Mouse (Mus musculus) heart, adult 2 months (tissue): ENCODE data around the gene Gnl3.

Experiments used
- CTCF ChIP-seq: fragments of 200-600 bp; IDR thresholded peaks from 2 replicates; pipeline ENCODE4 v1.8.1; 2022; ENCODE audit warnings: antibody characterized with exemption, mild to moderate bottlenecking, moderate library complexity
- POLR2A ChIP-seq: fragments of 200-500 bp; IDR thresholded peaks from 2 replicates; pipeline ENCODE4 v1.6.1; 2011; ENCODE audit warnings: mild to moderate bottlenecking, low read depth, low read length, control low read depth; ENCODE audit not compliant: insufficient read depth

GRCm38 (mm10) chr14:31062277-31062676 lies 43.3 kb upstream of the Gnl3 start:
- no peak for TF ChIP-seq POLR2A
- TF ChIP-seq CTCF: peak; percentile 70
